Mouse (Mus musculus): Measurements from ENCODE around the gene Minpp1.

The Minpp1 gene

GRCm38 (mm10) chr19:32489166-32489895 is 3.8 kb downstream of the Minpp1 start:
- DNase-seq (ENCODE audit: low spot score in 2 of 2): no peak

GRCm38 (mm10) chr19:32490976-32491375 is 5.4 kb downstream of the Minpp1 start:
- DNase-seq (ENCODE audit: low spot score in 2 of 2): no peak

- no peak for DNase-seq (ENCODE audit: low spot score in 2 of 2)
Observed at GRCm38 (mm10) chr19:32492339-32492738, 6.8 kb downstream of the Minpp1 start.

DNA sequence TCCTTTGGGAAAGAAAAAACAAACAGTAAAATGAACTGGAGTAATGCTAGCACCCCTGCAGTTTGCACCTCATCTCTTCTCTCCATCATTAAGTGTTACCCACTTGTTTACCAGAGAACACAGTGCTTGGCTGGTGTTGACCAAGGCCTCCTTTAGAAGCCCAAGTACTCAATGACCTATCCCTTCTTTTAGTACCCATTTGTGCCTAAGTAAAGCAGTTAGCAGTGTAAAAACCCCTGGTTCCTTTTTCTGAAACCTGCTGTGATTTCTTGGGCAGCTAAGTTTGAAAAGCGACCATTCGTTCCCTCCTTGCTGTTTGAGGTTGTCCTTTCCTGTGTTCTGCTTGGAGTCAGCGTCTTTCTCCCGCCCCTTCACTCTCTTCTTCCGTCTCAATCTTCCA is 7.4 kb downstream of the Minpp1 start:
- no peak for DNase-seq (ENCODE audit: low spot score in 2 of 2)

GRCm38 (mm10) chr19:32493471-32493870 is 7.9 kb downstream of the Minpp1 start:
- DNase-seq (ENCODE audit: low spot score in 2 of 2): no peak

DNA sequence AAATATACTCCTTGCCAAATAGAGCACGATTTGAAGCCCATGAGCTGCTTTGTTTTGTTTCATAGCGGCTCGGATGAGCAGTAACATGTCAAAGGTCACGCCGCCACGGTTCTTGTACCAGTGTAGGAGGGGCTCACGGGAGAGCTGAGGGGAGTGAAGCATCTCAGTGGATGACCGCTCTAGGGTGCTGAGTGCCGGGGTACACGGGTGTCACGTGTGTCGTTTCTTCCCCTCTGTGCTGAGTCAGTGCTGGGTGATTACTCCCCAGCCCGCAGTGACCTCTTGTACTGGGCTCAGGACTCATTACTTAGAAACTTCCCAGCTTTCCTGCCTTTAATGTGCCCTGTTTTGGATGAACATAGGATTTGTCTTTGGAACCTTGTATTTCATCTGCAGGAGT is 9.0 kb downstream of the Minpp1 start:
- no peak for DNase-seq (ENCODE audit: low spot score in 2 of 2)

DNA sequence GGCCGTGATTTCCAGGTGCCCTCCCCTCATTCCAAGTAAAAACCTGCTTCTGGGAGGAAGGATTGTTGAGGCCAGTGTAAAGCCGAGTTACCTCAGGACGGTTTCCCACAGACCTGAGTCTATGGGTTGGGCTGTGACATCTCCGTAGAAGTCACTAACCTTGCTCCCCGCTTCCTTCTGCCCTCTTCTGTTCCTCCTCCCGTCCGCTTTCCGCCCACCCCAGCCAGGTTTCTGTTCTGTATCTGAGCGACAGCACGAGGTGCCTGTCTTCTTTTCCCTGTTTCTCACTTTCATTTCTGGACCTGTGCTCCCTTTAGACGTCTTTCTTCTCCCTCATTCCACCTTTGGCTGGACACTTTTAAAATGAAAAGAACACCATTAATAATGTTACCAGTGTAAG is 9.5 kb downstream of the Minpp1 start:
- DNase-seq (ENCODE audit: low spot score in 2 of 2): no peak

DNA sequence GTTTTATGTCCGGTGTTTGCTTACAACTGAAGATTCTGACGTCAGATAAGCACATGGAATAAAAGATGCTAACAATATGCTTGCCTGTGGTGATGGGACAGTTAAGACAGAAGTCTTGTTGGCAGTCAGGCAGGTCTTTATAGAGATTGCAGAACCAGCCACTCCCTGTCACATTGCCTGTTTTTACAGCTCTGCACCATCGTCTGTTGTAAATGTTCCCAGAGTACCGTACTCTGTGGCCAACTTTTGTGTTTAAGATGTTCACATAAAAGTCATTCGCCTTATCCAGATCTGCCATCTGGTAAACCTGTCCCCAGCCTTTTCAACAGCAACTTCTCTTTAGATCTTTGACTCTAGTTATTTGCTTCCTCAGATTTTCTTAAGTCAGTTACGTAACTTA is 11.8 kb downstream of the Minpp1 start:
- no peak for DNase-seq (ENCODE audit: low spot score in 2 of 2)

GRCm38 (mm10) chr19:32498002-32498401 is 12.4 kb downstream of the Minpp1 start:
- no peak for DNase-seq (ENCODE audit: low spot score in 2 of 2)

DNA sequence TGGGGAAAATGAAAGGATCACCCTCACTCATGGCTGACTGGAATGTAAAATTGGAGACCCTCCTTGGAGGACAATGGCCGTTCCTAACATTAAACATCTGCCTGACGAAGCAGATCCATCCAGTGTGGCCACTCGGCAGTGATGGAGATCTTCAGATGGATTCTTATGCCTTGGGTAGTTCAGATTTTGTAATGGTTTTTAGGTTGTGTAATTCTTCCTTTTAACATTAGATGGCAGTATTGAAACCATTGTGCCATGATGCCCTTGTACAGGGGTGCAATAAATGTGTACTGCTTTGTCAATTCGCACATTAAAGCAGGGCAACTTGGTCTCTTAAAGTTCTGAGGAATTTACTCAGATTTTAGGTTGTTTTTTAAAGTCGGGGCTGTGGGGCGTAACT is 15.8 kb downstream of the Minpp1 start:
- DNase-seq (ENCODE audit: low spot score in 2 of 2): no peak

DNA sequence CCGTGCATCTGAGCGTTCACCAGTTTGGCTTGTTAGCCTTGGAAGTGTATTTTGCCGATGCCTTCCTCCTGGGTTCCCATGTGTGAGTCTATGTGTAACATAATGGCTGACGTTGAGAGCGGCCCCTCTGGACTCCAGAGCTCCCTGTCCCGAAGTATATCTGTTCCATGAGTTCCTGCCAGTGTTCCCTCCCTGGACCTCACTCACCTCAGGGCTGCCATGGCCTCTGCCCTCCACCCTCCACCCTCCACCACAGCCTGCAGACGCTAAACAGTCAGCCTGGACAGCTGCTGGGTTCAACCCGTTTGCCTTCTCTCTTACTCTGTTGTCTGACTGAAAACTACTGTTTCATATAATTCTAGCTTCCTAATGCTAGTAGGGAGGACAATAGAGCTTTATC is 20.5 kb downstream of the Minpp1 start:
- no peak for DNase-seq (ENCODE audit: low spot score in 2 of 2)

DNA sequence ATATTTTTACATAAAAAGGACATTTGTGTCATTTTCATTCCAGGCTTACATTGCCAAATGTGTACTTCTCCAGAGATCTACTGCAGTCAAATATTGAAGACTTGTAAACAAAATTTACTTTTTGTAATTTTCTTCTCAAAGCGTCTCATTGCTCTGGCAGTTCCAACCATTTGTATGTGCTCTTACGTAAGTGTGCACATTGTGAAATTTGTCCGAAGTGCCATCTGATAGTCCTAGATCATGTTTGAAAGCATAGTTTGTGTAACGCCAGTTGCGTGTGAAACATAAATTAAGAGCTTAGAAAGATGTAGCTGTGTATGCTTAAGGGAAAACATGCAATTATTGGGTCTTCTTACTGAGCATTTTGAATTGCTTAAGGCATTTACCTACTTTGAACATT is 20.9 kb downstream of the Minpp1 start:
- no peak for DNase-seq (ENCODE audit: low spot score in 2 of 2)

GRCm38 (mm10) chr19:32507100-32507499 is 21.5 kb downstream of the Minpp1 start:
- DNase-seq (ENCODE audit: low spot score in 2 of 2): no peak

- DNase-seq (ENCODE audit: low spot score in 2 of 2): no peak
Observed at GRCm38 (mm10) chr19:32507526-32507925, 22.0 kb downstream of the Minpp1 start.

DNA sequence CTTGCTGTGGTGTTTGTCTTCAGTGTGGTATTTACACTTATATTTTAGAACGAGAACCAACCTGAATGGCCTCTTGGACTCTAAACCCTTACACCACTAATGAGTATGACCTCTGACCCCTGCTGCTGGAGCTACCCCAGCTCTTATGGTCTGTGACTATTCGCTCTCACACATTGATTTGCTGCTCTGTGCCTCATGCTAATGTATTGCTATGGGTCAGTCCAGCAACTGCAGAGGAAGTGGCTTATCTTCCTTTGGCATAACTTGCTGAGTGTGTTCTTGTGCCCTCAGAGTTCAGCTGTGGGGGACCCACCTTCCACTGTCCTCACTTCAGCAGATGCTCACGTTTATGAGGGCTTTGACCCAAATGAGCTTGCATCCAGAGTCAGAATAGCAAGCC is 24.7 kb downstream of the Minpp1 start:
- no peak for DNase-seq (ENCODE audit: low spot score in 2 of 2)

GRCm38 (mm10) chr19:32510962-32511361 is 25.4 kb downstream of the Minpp1 start:
- DNase-seq (ENCODE audit: low spot score in 2 of 2): no peak

- DNase-seq (ENCODE audit: low spot score in 2 of 2): no peak
Observed at GRCm38 (mm10) chr19:32512518-32512917, 26.9 kb downstream of the Minpp1 start.

DNA sequence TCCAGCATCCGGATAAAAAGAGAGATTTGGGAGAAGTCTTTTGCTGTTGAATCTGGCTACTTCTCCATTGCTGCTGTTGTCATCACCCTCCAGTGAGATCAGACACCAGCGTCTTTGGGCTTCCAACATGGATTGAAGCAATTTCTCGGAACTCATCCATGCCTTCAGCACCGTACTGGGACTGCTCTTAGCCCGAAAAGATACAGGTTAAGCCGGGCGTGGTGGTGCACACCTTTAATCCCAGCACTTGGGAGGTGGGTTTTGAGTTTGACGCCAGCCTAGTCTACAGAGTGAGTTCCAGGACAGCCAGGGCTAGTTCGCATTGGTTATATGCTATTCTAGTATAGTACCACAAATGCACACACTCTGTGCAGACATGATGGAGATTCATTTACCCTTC is 31.0 kb downstream of the Minpp1 start:
- no peak for DNase-seq (ENCODE audit: low spot score in 2 of 2)

DNA sequence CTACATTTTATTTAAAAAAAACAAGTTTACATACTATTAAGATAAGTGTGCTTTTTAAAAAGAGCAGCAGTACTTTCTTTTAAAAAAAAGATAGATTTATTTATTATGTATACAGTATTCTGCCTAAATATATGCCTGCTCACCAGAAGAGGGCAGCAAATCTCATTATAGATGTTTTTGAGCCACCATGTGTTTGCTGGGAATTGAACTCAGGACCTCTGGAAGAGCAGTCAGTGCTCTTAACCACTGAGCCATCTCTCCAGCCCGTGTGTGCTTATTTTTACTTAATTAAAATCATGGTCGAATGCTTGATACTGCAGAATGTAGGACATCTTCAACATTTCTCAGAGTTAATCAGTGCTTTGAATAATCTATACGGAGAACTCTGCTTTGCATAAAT is 35.9 kb downstream of the Minpp1 start:
- DNase-seq (ENCODE audit: low spot score in 2 of 2): no peak

DNA sequence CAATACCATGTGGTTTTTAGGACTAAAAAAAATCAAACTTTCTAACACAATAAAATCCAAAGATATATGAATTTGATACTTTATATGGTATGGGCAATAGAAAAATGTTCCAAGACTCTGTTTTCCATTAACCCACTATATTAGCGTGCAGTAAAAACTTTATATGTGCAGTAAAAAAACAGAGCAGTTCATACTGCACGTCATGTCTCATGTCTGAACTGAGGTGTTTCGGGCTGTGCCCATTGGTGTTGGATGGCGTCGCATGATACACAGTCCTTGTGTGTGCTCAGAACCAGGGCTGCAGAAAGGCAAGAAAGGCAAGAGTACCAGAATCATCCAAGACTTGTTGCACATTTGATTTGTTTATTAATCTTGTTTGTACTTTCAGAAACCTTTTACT is 36.7 kb downstream of the Minpp1 start:
- DNase-seq (ENCODE audit: low spot score in 2 of 2): no peak

GRCm38 (mm10) chr19:32522753-32523307 is 37.3 kb downstream of the Minpp1 start:
- no peak for DNase-seq (ENCODE audit: low spot score in 2 of 2)

DNA sequence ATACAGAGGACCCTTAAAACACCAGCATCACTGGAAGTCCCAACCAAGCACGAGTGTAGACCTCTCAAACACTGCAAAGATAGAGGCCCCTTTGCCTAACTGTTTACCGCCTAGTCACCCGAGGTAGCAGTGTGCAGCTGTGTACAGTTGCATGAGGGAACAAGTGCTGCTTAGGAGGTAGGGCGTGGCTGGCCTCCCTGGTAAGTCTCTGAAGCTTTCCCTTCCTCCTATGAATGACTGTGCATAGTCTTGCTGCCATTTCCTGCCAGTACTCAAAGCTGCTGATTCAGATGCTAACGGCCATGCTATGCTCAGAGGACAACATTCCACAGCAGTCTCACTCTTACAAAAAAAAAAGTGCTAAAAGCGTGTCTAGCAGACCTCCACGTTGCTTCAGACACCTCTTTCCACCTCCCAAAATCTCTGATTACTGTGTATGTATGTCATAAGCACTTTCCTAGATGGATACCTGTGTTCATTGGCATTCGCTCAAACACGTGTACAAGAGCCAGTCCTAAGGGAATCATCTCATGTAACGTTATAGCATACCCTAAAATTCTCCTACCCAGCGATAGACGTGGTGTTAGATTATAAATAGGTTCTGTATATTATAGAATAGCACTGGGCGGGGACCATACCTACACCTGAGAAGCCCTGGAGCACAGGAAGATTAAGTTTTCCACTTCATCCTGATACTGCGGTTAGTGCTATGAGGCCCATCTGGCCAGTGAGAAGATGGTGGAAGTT is 38.4 kb downstream of the Minpp1 start:
- no peak for DNase-seq (ENCODE audit: low spot score in 2 of 2)

- DNase-seq (ENCODE audit: low spot score in 2 of 2): no peak
Observed at GRCm38 (mm10) chr19:32524516-32524860, 38.9 kb downstream of the Minpp1 start.

Data from spleen, postnatal 14 days (tissue).